Mouse (Mus musculus): ENCODE measurements at regions not wholly inside any gene's neighbourhood (a gene's known extent, or its start where the extent isn't known, plus 50 kb on each side); places are given as distances from the start of the nearest gene placed in this dataset.

DNA sequence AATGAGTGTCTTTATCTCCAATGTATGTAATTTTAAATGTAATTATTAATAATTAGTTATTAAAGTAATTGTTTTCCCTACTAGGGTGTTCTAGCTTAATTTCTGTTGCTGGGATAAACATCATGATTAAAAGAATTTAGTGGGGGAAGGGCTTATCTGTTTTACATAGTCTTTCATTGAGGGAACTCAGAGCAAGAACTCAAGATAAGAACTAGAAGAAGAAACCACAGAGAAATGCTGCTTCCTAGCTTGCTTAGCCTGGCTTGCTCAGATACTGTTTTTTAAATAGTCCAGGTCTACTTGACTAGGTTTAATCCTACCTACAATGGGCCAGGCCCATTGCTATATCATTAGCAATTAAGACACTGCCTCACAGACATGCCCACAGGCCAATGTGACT lies 400.3 kb downstream of the Sqor start:
- TF ChIP-seq POLR2A (IDR thresholded peaks at IDR 0.05; ENCODE audit: borderline replicate concordance, insufficient read depth, low read length) (no peak), CTCF (IDR thresholded peaks at IDR 0.05; ENCODE audit: borderline replicate concordance, insufficient read depth, low read depth, low read length) (no peak)

All from cerebellum, adult 2 months (tissue).